Mouse (Mus musculus): ENCODE results near the gene Rundc3a.

- TF ChIP-seq MAX (IDR thresholded peaks at IDR 0.05; ENCODE audit: low read depth): no peak
- no peak for TF ChIP-seq POLR2A (IDR thresholded peaks at IDR 0.05; ENCODE audit: insufficient read length, low read depth)
- no peak for TF ChIP-seq MYOG (IDR thresholded peaks at IDR 0.05; ENCODE audit: control insufficient read depth in 1 of 3, insufficient read depth in 1 of 3, insufficient read length in 2 of 3, low read depth in 2 of 3)
- no peak for TF ChIP-seq E2F4 (IDR thresholded peaks at IDR 0.05; ENCODE audit: insufficient read depth)
- no peak for TF ChIP-seq POLR2AphosphoS2 (IDR thresholded peaks at IDR 0.05; ENCODE audit: insufficient read length, low read depth)
Observed at GRCm38 (mm10) chr11:102382794-102383193, 10.4 kb upstream of the Rundc3a start.

All from myocyte (in vitro differentiated cells).